Mouse (Mus musculus): ENCODE results near the gene Herc3. TPM values are rescaled to one million over a fixed set of nuclear protein-coding genes. Genes with fewer than 3 reads are reported as not detected.

Herc3 gene
- polyA plus RNA-seq, 1 experiment from 2014 or later, result 4.3 TPM

DNA sequence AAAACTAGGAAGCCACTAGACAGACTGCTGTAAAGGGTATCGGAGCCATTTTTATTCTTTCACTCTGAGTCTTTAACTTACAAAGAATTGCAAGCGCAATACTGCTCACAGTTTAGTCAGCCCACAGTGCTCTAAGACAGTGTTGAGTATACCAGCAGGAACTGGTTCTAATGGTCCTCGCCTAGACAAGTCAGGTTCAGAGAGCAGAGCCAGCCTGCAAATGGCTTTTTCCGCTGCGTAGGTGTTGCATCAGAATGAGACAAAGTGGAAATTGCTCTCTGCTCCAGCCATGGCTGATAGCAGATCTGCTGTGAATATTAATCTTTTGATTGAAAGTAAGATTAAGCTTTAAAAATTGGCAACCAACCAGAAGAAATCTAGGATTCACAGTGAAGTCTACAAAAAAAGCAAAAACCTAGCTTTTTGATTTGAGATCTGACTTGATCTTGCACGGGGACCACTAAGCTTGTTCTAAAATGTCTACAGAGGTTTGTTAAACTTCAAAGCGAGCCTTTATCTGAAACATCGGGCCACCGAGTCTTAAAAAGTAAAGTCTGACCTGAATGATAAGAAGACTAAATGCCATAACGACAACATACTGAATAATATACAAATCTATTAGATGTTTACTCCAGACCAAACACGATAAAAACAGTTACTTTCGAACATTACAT, 101.4 kb downstream of the Herc3 start:
- Histone ChIP-seq H3K4me1 (peaks cover 26% of the 10 kb centered on the region), H3K9me3 (replicated peaks) (no peaks in the 10 kb centered on the region), H3K4me3 (no peak overlapping the region), H3K27me3 (ENCODE audit: low read depth, poor library complexity, severe bottlenecking) (no peaks in the 10 kb centered on the region), H3K27ac (no peak overlapping the region), H3K36me3 (no peaks in the 10 kb centered on the region)
- no peak for DNase-seq (ENCODE audit: low spot score)
- WGBS, result 89% methylated on average over 12 of the region's 12 CpGs

DNA sequence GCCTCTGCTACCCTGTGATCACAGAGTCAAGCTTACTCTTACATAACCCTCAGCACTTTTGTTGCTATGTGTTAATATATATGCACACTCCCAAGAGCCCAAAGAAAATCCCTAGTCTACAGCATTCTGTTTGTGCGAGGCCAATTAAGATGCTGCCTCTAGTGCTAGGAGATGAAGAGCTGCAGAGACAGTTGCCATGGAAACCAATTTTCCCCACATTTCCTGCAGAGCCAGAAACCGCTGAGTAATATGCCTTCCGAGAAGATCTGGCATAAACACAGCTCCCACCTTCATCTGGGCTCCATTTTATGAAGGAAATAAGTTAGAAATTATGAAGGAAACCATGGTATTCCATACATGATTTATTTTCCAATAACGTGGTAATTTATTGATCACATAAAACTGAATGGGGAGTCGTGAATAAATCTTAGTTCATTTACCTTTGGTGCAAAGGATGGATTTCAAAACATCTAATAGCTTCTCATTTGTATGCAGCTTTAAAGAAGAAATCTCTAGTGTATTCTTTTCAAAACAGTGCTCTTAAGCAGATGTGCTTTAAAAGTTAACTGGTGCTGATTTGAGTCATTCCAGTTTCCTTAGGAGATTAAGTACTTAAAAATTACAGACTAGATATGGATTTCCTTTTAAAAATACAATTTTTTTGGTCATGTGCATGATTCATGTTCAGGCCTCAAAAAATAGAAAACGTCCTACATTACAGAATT, 102.1 kb downstream of the Herc3 start:
- H3K4me3 ChIP-seq, result no peak overlapping the region
- no peaks in the 10 kb centered on the region for H3K27me3 ChIP-seq (ENCODE audit: low read depth, poor library complexity, severe bottlenecking)
- peak; percentile 59 for DNase-seq (ENCODE audit: low spot score)
- WGBS, result 52% methylated on average over 6 of the region's 6 CpGs
- H3K36me3 ChIP-seq, result no peaks in the 10 kb centered on the region
- no peaks in the 10 kb centered on the region for H3K9me3 ChIP-seq (replicated peaks)
- H3K27ac ChIP-seq, result no peak overlapping the region
- peaks cover 26% of the 10 kb centered on the region for H3K4me1 ChIP-seq

DNA sequence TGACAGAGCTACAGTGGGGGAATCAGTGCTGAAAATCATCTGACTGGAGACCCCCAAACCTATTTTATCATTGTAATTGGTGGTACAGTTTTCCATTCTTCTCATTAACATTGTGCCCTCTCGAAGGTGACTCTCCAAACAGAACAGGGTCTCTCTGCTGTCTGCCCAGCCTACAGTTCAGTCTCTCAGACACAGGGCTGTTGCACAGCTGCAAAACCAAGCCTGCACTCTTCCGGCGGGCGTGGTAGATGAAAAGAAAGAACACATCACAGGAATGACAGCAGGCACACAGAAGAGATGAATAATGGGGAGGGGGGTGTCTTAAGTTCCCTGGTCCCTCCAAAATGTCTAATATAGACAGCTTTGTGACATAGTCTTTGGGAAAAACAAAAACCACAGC, 102.9 kb downstream of the Herc3 start:
- no peak for DNase-seq (ENCODE audit: low spot score)
- Histone ChIP-seq H3K9me3 (replicated peaks) (no peaks in the 10 kb centered on the region), H3K4me3 (no peak overlapping the region), H3K27me3 (ENCODE audit: low read depth, poor library complexity, severe bottlenecking) (no peaks in the 10 kb centered on the region), H3K27ac (no peak overlapping the region), H3K36me3 (no peaks in the 10 kb centered on the region), H3K4me1 (peaks cover 26% of the 10 kb centered on the region)
- WGBS, result 86% methylated on average over 4 of the region's 4 CpGs

DNA sequence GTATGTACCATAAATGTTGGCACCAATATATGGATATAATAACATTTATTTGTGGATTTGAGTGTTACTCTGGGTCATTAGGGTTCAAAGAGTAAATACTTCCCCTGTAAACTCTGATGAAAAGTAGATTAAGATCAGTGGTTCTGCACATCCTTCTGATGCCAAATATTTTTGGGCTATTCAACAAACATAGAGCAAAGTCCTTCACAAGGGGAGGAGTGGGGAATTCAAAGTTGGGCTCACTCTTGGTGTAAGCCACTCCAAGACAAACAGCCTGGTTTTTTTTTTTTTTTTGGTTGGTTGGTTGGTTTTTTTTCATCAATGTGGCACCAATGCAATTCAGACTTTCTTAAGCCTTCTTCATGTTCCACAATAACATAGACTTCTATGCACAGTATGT, 106.5 kb downstream of the Herc3 start:
- Histone ChIP-seq H3K27ac (no peak overlapping the region), H3K4me3 (no peak overlapping the region)

DNA sequence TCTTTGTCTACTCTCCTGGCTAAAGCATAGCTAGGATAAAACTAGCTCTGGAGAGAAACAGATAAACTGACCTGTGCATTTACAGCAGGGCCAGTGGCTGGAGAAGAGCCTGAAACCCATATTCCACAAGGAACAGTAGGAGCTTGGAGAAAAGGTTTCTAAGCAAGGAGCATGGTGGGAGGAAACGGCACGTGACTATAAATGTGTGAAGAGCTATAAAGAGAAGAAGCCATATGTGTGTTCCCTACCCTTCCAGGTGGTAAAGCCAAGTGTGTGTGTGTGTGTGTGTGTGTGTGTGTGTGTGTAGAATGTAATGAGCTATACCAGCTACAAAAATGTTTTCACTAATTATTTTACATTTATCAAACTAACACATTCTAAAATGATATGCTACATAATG, 111.0 kb downstream of the Herc3 start:
- Histone ChIP-seq H3K36me3 (no peaks in the 10 kb centered on the region), H3K27me3 (ENCODE audit: low read depth, poor library complexity, severe bottlenecking) (no peaks in the 10 kb centered on the region), H3K27ac (no peak overlapping the region), H3K9me3 (replicated peaks) (no peaks in the 10 kb centered on the region), H3K4me3 (no peak overlapping the region), H3K4me1 (no peaks in the 10 kb centered on the region)
- WGBS, result 79% methylated on average over 2 of the region's 2 CpGs
- DNase-seq (ENCODE audit: low spot score), result no peak

More for the DNA sequence above, 106.5 kb downstream of the Herc3 start:
- no peak for DNase-seq (ENCODE audit: low spot score)
- H3K9me3 ChIP-seq (replicated peaks), result no peaks in the 10 kb centered on the region
- H3K27me3 ChIP-seq (ENCODE audit: low read depth, poor library complexity, severe bottlenecking), result no peaks in the 10 kb centered on the region
- no peaks in the 10 kb centered on the region for H3K36me3 ChIP-seq
- peaks cover 19% of the 10 kb centered on the region for H3K4me1 ChIP-seq

DNA sequence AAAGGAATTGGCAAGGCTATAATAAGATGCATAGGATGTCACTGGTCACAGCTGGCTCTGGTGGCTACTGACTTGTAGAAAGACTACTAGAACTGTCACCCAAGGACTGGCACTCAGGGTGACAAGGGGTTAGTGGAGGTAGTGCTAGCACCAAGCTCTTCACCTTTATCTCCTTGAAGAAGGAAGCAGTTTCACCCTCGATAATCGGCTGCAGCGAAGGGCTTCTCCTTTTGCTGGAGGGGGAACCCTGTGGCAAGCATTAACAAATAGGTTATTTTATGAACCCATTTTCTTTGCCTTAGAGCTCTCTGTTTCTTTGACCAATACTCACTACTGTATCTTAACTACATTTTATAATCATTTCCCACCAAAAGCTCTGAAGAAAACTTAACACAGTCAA, 112.7 kb downstream of the Herc3 start:
- WGBS, result 89% methylated on average over 3 of the region's 3 CpGs

DNA sequence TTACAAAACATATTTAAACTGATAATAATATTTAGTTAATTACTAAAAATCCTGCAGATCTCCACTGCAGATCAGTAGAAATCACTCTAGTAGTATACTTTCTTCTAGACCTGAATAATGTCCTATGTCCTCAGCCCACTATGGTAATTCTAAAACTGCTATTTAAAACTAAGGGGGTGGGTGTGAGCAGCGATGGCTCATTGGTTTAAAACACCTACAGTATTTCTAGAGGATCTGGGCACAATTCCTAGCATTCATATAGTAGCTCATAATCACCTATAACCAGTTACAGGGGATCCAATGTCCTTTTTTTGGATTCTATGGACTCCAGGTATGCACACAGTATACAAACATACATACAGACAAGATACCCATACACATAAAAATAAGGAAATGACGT, 115.0 kb downstream of the Herc3 start:
- Histone ChIP-seq H3K9me3 (replicated peaks) (no peaks in the 10 kb centered on the region), H3K4me1 (no peaks in the 10 kb centered on the region), H3K27ac (no peak overlapping the region), H3K4me3 (no peak overlapping the region), H3K27me3 (ENCODE audit: low read depth, poor library complexity, severe bottlenecking) (no peaks in the 10 kb centered on the region), H3K36me3 (no peaks in the 10 kb centered on the region)
- no peak for DNase-seq (ENCODE audit: low spot score)
- WGBS, result 71% methylated on average over 2 of the region's 2 CpGs

More for the DNA sequence above, 112.7 kb downstream of the Herc3 start:
- H3K9me3 ChIP-seq (replicated peaks), result no peaks in the 10 kb centered on the region
- no peaks in the 10 kb centered on the region for H3K4me1 ChIP-seq
- no peak for DNase-seq (ENCODE audit: low spot score)
- H3K4me3 ChIP-seq, result no peak overlapping the region
- H3K27ac ChIP-seq, result no peak overlapping the region
- no peaks in the 10 kb centered on the region for H3K27me3 ChIP-seq (ENCODE audit: low read depth, poor library complexity, severe bottlenecking)
- no peaks in the 10 kb centered on the region for H3K36me3 ChIP-seq

DNA sequence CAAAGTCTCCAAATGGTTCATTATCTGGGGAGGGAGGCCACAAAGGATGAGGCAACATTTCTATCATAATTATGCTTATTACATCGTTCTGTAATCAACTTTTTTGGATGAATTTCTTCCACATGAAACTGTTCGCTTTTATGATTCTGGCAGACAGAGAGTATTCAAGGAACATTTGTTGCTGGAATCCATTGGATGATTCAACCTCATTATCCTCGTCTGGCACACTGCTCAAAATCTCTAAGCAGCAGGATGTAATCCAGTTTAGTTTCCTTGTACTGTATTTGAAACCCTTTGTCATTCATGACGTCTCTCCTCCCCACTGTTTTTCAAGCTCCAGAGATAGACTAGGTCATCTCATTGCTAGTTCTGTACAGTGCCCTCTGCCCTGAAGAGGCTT, 115.6 kb downstream of the Herc3 start:
- Histone ChIP-seq H3K36me3 (no peaks in the 10 kb centered on the region), H3K27ac (no peak overlapping the region), H3K4me3 (no peak overlapping the region), H3K9me3 (replicated peaks) (no peaks in the 10 kb centered on the region), H3K27me3 (ENCODE audit: low read depth, poor library complexity, severe bottlenecking) (no peaks in the 10 kb centered on the region), H3K4me1 (no peaks in the 10 kb centered on the region)
- no peak for DNase-seq (ENCODE audit: low spot score)
- WGBS, result 87% methylated on average over 4 of the region's 4 CpGs

DNA sequence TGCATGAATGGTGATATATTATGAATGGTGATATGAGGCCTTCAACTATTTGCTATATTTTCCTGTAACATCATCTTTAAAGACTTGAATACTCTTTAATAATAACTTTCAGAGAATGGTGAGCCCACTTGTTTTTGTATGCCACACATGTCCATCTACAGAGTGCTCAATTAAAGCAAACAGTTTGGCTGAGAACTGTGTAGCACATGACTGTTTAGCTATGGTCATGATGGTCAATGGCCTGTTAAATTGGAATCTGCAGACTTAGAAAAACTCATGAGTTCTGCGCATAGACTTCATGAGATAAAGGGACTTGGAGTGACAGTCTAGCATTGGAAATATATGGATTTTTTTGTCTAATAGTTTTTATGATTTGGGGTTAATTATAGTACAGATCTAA, 119.1 kb downstream of the Herc3 start:
- no peaks in the 10 kb centered on the region for H3K4me1 ChIP-seq
- no peaks in the 10 kb centered on the region for H3K9me3 ChIP-seq (replicated peaks)
- WGBS, result 99% methylated on average over 1 of the region's 1 CpGs
- no peak for DNase-seq (ENCODE audit: low spot score)
- H3K27ac ChIP-seq, result no peak overlapping the region
- H3K27me3 ChIP-seq (ENCODE audit: low read depth, poor library complexity, severe bottlenecking), result no peaks in the 10 kb centered on the region
- H3K36me3 ChIP-seq, result no peaks in the 10 kb centered on the region
- H3K4me3 ChIP-seq, result no peak overlapping the region

DNA sequence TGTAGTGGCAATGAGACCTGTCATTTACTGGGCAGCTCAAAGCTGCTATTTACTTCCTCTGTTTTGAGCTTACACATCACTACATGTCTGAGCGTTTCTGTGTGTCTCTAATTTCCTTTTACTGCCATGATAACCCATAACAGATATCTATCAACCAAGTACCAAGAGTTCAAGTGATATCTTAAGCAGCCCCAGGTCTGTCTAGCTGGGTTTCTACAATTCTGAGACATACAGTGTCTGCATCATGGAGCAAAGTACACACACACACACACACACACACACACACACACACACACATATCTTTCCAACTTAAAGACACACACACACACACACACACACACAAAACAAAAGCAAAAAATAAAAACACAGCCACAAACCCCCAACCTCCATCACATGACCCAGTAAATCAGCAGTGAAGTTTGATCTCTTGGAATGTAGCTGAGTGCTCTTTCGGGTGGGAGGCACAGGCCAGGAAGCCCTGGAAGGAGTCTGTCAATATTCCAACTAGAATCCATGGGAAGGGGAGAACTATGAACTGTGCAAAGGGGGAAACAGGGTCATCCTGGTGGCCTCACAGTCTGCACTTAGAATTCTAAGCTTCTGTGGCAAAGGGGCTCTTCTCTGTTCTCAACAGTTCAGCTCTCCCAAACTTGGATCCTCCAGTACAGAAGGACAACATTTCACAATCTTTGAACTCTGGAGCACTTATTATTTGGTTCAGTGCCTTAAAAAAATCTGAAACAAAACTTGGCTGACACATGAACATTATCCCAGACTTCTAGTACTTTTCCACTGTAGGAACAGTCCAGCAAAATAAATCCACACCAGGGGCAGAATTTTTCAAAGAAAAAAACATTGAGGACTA, 120.1 kb downstream of the Herc3 start:
- Histone ChIP-seq H3K9me3 (replicated peaks) (no peaks in the 10 kb centered on the region), H3K4me3 (no peak overlapping the region), H3K36me3 (no peaks in the 10 kb centered on the region), H3K4me1 (no peaks in the 10 kb centered on the region), H3K27me3 (ENCODE audit: low read depth, poor library complexity, severe bottlenecking) (no peaks in the 10 kb centered on the region), H3K27ac (no peak overlapping the region)
- WGBS, result 71% methylated on average over 2 of the region's 2 CpGs
- no peak for DNase-seq (ENCODE audit: low spot score)

DNA sequence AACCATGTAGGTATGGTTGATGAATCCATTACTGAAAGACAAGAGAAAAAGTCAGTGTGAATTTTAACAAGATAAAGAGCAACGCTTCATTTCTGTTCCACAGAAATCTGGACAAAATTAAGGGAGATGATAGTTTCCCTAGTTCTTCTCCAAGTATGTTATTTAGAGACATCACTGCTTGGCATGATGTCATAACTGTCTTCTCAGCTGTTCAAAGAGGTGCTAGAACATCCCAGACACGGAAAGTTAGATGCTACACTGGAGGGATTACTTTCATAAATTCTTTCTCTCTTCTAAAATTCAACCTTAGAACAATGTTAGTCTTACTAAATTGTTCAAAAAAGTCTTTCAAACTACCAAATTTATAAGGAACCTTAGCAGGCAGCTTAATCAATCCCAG, 129.3 kb downstream of the Herc3 start:
- DNase-seq (ENCODE audit: low spot score), result no peak
- WGBS, result 87% methylated on average over 2 of the region's 2 CpGs
- Histone ChIP-seq H3K27ac (no peak overlapping the region), H3K36me3 (no peaks in the 10 kb centered on the region), H3K27me3 (ENCODE audit: low read depth, poor library complexity, severe bottlenecking) (no peaks in the 10 kb centered on the region), H3K4me1 (peaks cover 6% of the 10 kb centered on the region), H3K4me3 (no peak overlapping the region), H3K9me3 (replicated peaks) (no peaks in the 10 kb centered on the region)

DNA sequence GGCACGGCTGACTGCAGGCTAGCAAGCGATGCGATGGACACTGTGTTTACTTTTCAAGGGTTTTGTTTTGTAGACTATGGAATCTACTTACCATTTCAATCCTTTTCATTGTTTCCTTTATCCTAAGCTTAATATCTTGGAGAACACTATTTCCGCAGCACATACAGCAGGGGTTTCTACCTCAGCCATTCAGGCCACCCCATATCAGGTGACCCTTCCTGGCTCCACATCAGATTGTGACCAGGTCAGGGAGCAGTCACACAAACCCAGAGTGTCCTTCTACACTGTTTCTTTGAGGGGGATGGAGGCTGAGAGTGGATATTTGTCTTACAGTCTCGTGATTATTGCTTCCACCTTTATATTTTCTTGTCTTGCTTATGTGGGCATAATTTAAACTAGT, 131.4 kb downstream of the Herc3 start:
- H3K9me3 ChIP-seq (replicated peaks), result no peaks in the 10 kb centered on the region
- H3K36me3 ChIP-seq, result no peaks in the 10 kb centered on the region
- H3K27me3 ChIP-seq (ENCODE audit: low read depth, poor library complexity, severe bottlenecking), result no peaks in the 10 kb centered on the region
- no peak overlapping the region for H3K4me3 ChIP-seq
- no peak overlapping the region for H3K27ac ChIP-seq
- DNase-seq (ENCODE audit: low spot score), result no peak
- peaks cover 10% of the 10 kb centered on the region for H3K4me1 ChIP-seq
- WGBS, result 92% methylated on average over 5 of the region's 5 CpGs

DNA sequence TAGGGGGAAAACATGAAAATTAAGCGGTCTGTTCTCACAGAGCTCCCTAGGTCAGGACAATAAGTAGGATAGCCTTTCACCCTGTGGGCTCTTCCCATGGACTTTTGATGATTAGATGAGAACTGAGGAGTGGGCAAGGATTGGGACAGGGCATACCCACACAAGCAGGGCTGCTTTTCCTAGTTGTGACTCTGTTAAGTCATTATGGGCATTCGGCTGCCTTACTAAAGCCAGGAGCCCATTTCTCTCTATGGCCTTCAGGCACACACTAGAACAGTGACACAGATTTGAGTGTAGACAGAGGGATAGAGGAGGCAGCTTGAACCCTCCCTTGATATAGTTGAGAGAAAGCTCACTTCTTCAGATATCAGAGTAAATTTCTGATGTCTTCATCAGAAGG, 132.8 kb downstream of the Herc3 start:
- no peaks in the 10 kb centered on the region for H3K36me3 ChIP-seq
- no peak for DNase-seq (ENCODE audit: low spot score)
- H3K9me3 ChIP-seq (replicated peaks), result no peaks in the 10 kb centered on the region
- no peak overlapping the region for H3K27ac ChIP-seq
- no peak overlapping the region for H3K4me3 ChIP-seq
- H3K27me3 ChIP-seq (ENCODE audit: low read depth, poor library complexity, severe bottlenecking), result no peaks in the 10 kb centered on the region
- 95% methylated on average over 2 of the region's 2 CpGs for WGBS
- H3K4me1 ChIP-seq, result peaks cover 10% of the 10 kb centered on the region
